ENCODE assay signal across 9 mouse cellular contexts in genomic region chr3:103374028-103374427, GRCm38 (mm10).
A peak's percentile ranks its signal among the peaks of the same experiment; 100 is the strongest.
DNase-seq lines count a peak whose midpoint lies in the region; ATAC-seq and TF ChIP-seq lines count a peak whose summit lies in the region.
"Had no signal": no experiment of that assay in that cellular context is flagged by ENCODE, and none has a peak within 500 bp of the region (broad histone marks: within the 10 kb centered on the region; RNA-seq: fewer than 3 reads in every experiment).

No protein-coding gene starts in this region.

- ATAC-seq in neural tube, embryonic 14.5 days (ENCODE audit: low read depth): peak; percentile 41; the same call in 1 of the 2 replicates

- no peaks in the 10 kb centered on the region for H3K9me3 ChIP-seq in neural tube, embryonic 14.5 days (ENCODE audit: control insufficient read depth, low read length)

- H3K4me3 ChIP-seq in liver, adult 2 months (ENCODE audit: insufficient read depth, low read depth, low read length): no peak overlapping the region
- H3K4me3 ChIP-seq in neural tube, embryonic 14.5 days (ENCODE audit: low read depth, low read length): no peak overlapping the region
- H3K4me3 ChIP-seq: myocyte had no signal

- H3K4me1 ChIP-seq in liver, adult 2 months (ENCODE audit: control insufficient read depth, insufficient read depth, low read length): no peaks in the 10 kb centered on the region
- no peaks in the 10 kb centered on the region for H3K4me1 ChIP-seq in neural tube, embryonic 14.5 days (ENCODE audit: control insufficient read depth, insufficient read depth, low read length)

- no peak for TF ChIP-seq POLR2A in liver, adult 2 months (IDR thresholded peaks at IDR 0.05; ENCODE audit: extremely low read depth, insufficient read depth, low read length)

- H3K9ac ChIP-seq in liver, adult 2 months (ENCODE audit: low read depth, low read length): no peak overlapping the region
- H3K9ac ChIP-seq in neural tube, embryonic 14.5 days (replicated peaks; ENCODE audit: low read depth, low read length): no peak overlapping the region

- 32% methylated on average over 8 of the region's 8 CpGs for WGBS in liver, adult 2 months
- 42% methylated on average over 8 of the region's 8 CpGs for WGBS in neural tube, embryonic 14.5 days

- no peaks in the 10 kb centered on the region for H3K36me3 ChIP-seq in liver, adult 2 months (ENCODE audit: control insufficient read depth, insufficient read depth, low read length)
- H3K36me3 ChIP-seq in neural tube, embryonic 14.5 days (ENCODE audit: control insufficient read depth, insufficient read depth, low read length): no peaks in the 10 kb centered on the region

- DNase-seq in ovary, postnatal 36 days (ENCODE audit: low spot score): peak; percentile 41
- DNase-seq in ovary, adult 18-20 months (ENCODE audit: low spot score): no peak
- peak; percentile 47 for DNase-seq in adipocyte (ENCODE audit: low spot score)
- peak; percentile 57 to 61 for DNase-seq in cerebellum, postnatal 36 days
- DNase-seq in heart, postnatal 36 days: peak; percentile 38 to 59
- peak; percentile 17 for DNase-seq in liver, adult 2 months (ENCODE audit: extremely low read depth, low read depth, low spot score)
- peak; percentile 73 to 76 for DNase-seq in thymus, postnatal 36 days

- peak; percentile 70 for TF ChIP-seq CTCF in liver, adult 2 months (IDR thresholded peaks at IDR 0.05; ENCODE audit: low read depth, low read length)

- no peaks in the 10 kb centered on the region for H3K79me2 ChIP-seq in liver, adult 2 months (ENCODE audit: control insufficient read depth, insufficient read depth, low read length)

- H3K27me3 ChIP-seq in liver, adult 2 months (ENCODE audit: control insufficient read depth, insufficient read depth, low read length): no peaks in the 10 kb centered on the region
- no peaks in the 10 kb centered on the region for H3K27me3 ChIP-seq in neural tube, embryonic 14.5 days (ENCODE audit: control insufficient read depth, insufficient read depth, low read length)

- no peak overlapping the region for H3K27ac ChIP-seq in liver, adult 2 months (replicated peaks; ENCODE audit: insufficient read depth, low read depth, low read length)
- no peak overlapping the region for H3K27ac ChIP-seq in neural tube, embryonic 14.5 days (ENCODE audit: low read depth, low read length)

- intact Hi-C loops in heart, postnatal 36 days (cut with DNase I): loop anchor here (5.0 kb wide), 2 partner anchors 142 to 192 kb away; no protein-coding TSS in a partner anchor

- no peak overlapping the region for H3K4me2 ChIP-seq in neural tube, embryonic 14.5 days (ENCODE audit: low read depth, low read length)
